Mouse (Mus musculus) CH12.LX (cell line): ENCODE measurements around the gene Atxn7l1. TPM values are rescaled to one million over a fixed set of nuclear protein-coding genes. Genes with fewer than 3 reads are reported as not detected.

Experiments used
- DNase-seq: peaks from one replicate; pipeline ENCODE4 v3.0.0-alpha.2; 2013; ENCODE audit errors: extremely low read depth
- H3K27ac ChIP-seq: 2 replicates; pipeline ENCODE4 v1.5.1; 2012; ENCODE audit warnings: low read depth, mild to moderate bottlenecking, control low read depth, moderate library complexity; ENCODE audit not compliant: insufficient read depth
- H3K27me3 ChIP-seq: replicated peaks from 2 replicates; pipeline ENCODE3; 2012; ENCODE audit warnings: inconsistent platforms
- H3K36me3 ChIP-seq, 2 experiments: replicated peaks in 1 of 2; 2 replicates each; pipeline versions ENCODE3 to v1.6.1; 2012; ENCODE audit warnings: inconsistent platforms in 1 of 2, low read length in 1 of 2, mild to moderate bottlenecking in 1 of 2, mixed read lengths in 1 of 2, moderate library complexity in 1 of 2; ENCODE audit not compliant: control insufficient read depth in 1 of 2, insufficient read depth in 1 of 2
- H3K4me1 ChIP-seq, 2 experiments: 2 replicates each; pipeline ENCODE4 v1.6.1; 2012; ENCODE audit warnings: inconsistent platforms in 1 of 2, moderate library complexity in 1 of 2; ENCODE audit not compliant: insufficient read depth in 2 of 2, control insufficient read depth in 1 of 2
- H3K4me2 ChIP-seq: 2 replicates; pipeline ENCODE4 v1.6.1; 2012; ENCODE audit warnings: low read depth, mild to moderate bottlenecking, control low read depth; ENCODE audit not compliant: poor library complexity, insufficient read depth, severe bottlenecking
- H3K4me3 ChIP-seq, 3 experiments: fragments of 150-350 bp in 1 of 3; sonication (generic) in 1 of 3; replicated peaks in 1 of 3; 2 replicates each; pipeline versions ENCODE3 to v1.5.1; 2011 to 2012; ENCODE audit warnings: low read depth in 2 of 3, low read length in 2 of 3, mild to moderate bottlenecking in 2 of 3, moderate library complexity in 2 of 3, control low read depth in 1 of 3, improper control_type of control experiment in 1 of 3, inconsistent platforms in 1 of 3, mixed read lengths in 1 of 3; ENCODE audit not compliant: poor library complexity in 1 of 3
- H3K79me2 ChIP-seq: replicated peaks from 2 replicates; pipeline ENCODE4 v1.6.1; 2012; ENCODE audit warnings: mild to moderate bottlenecking, moderate library complexity; ENCODE audit not compliant: control insufficient read depth, poor library complexity, insufficient read depth, severe bottlenecking; ENCODE audit errors: extremely low read depth
- H3K9ac ChIP-seq: 2 replicates; pipeline ENCODE4 v1.6.1; 2012; ENCODE audit warnings: low read depth, mild to moderate bottlenecking, control low read depth, moderate library complexity; ENCODE audit not compliant: insufficient read depth
- H3K9me3 ChIP-seq: replicated peaks from 2 replicates; pipeline ENCODE3; 2012; ENCODE audit warnings: low read length, inconsistent platforms, mixed read lengths
- BHLHE40 ChIP-seq: IDR thresholded peaks from 2 replicates; pipeline ENCODE4 v1.6.1; 2011; ENCODE audit warnings: mild to moderate bottlenecking, low read depth, low read length, improper control_type of control experiment
- CHD1 ChIP-seq: IDR thresholded peaks from 2 replicates; pipeline ENCODE4 v1.6.1; 2012; ENCODE audit warnings: low read depth, low read length, improper control_type of control experiment, inconsistent platforms
- CHD2 ChIP-seq: IDR thresholded peaks from 2 replicates; pipeline ENCODE4 v1.6.1; 2011; ENCODE audit warnings: low read length, improper control_type of control experiment
- HCFC1 ChIP-seq: IDR thresholded peaks from 2 replicates; pipeline ENCODE4 v1.6.1; 2012; ENCODE audit warnings: low read depth, mild to moderate bottlenecking, inconsistent platforms, low read length, improper control_type of control experiment
- MAX ChIP-seq: IDR thresholded peaks from 2 replicates; pipeline ENCODE4 v1.6.1; 2011; ENCODE audit warnings: low read length, improper control_type of control experiment
- MEF2A ChIP-seq: IDR thresholded peaks from 2 replicates; pipeline ENCODE4 v1.6.1; 2014; ENCODE audit warnings: low read depth, mild to moderate bottlenecking, inconsistent platforms, low read length, improper control_type of control experiment, borderline replicate concordance
- MXI1 ChIP-seq: IDR thresholded peaks from 2 replicates; pipeline ENCODE4 v1.6.1; 2011; ENCODE audit warnings: mild to moderate bottlenecking, low read depth, low read length, improper control_type of control experiment
- MYC ChIP-seq: IDR thresholded peaks from 2 replicates; pipeline ENCODE4 v1.6.1; 2011; ENCODE audit warnings: low read depth, mild to moderate bottlenecking, improper control_type of control experiment, low read length
- NELFE ChIP-seq: IDR thresholded peaks from 2 replicates; pipeline ENCODE4 v1.6.1; 2011; ENCODE audit warnings: low read depth, low read length, improper control_type of control experiment
- NRF1 ChIP-seq: IDR thresholded peaks from 2 replicates; pipeline ENCODE4 v1.6.1; 2014; ENCODE audit warnings: low read depth, mild to moderate bottlenecking, inconsistent platforms, low read length, improper control_type of control experiment, moderate library complexity
- POLR2A ChIP-seq: IDR thresholded peaks from 2 replicates; pipeline ENCODE4 v1.6.1; 2011; ENCODE audit warnings: low read depth, mild to moderate bottlenecking, improper control_type of control experiment, low read length
- POLR2AphosphoS2 ChIP-seq: IDR thresholded peaks from 2 replicates; pipeline ENCODE4 v1.6.1; 2011; ENCODE audit warnings: low read depth, low read length, improper control_type of control experiment
- SIN3A ChIP-seq: IDR thresholded peaks from 2 replicates; pipeline ENCODE4 v1.6.1; 2012; ENCODE audit warnings: low read length, improper control_type of control experiment, inconsistent platforms
- SMC3 ChIP-seq: IDR thresholded peaks from 2 replicates; pipeline ENCODE4 v1.6.1; 2011; ENCODE audit warnings: low read depth, low read length, improper control_type of control experiment
- TCF12 ChIP-seq: IDR thresholded peaks from 2 replicates; pipeline ENCODE4 v1.6.1; 2014; ENCODE audit warnings: low read depth, mild to moderate bottlenecking, inconsistent platforms, low read length, improper control_type of control experiment
- UBTF ChIP-seq: IDR thresholded peaks from 2 replicates; pipeline ENCODE4 v1.6.1; 2012; ENCODE audit warnings: low read depth, mild to moderate bottlenecking, inconsistent platforms, low read length, improper control_type of control experiment, moderate library complexity
- ZMIZ1 ChIP-seq: IDR thresholded peaks from 2 replicates; pipeline ENCODE4 v1.6.1; 2012; ENCODE audit warnings: low read depth, mild to moderate bottlenecking, inconsistent platforms, low read length, improper control_type of control experiment
- ZNF384 ChIP-seq: IDR thresholded peaks from 2 replicates; pipeline ENCODE4 v1.6.1; 2012; ENCODE audit warnings: low read depth, low read length, improper control_type of control experiment, inconsistent platforms
- dilution Hi-C: fragments of 300-500 bp; cut with MboI; formaldehyde crosslinking; loops from 2 replicates; pipeline ENCODE4 v1.14.3; 2020; ENCODE audit warnings: low sequenced_read_pairs; ENCODE audit not compliant: extremely low pct_unique_long_range_greater_than_20kb, extremely low pct_ligation_motif_present
- in situ Hi-C: fragments of 300-500 bp; cut with MboI; formaldehyde crosslinking; loops from 3 replicates; pipeline ENCODE4 v1.14.3; 2019; ENCODE audit warnings: low sequenced_read_pairs, low pct_ligation_motif_present, low pct_unique_long_range_greater_than_20kb, mixed read lengths
- polyA plus RNA-seq: library from polyadenylated mRNA; unstranded; fragments of >175 nt; gene quantifications from 2 replicates; pipeline ENCODE4 v1.2.1, GENCODE M21; 2012; ENCODE audit warnings: low read depth; ENCODE audit not compliant: insufficient read length
- total RNA-seq, 2 experiments: library from RNA; depleted of rRNA; stranded (reverse); fragments of 300-350 nt in 1 of 2; fragments of >200 nt in 1 of 2; gene quantifications; 2 replicates each; pipeline ENCODE4 v1.2.3; 2012 to 2014

Gene Atxn7l1
- total and polyA plus RNA-seq, 3 experiments, result 8.6 to 55.7 (median 9.0) TPM

DNA sequence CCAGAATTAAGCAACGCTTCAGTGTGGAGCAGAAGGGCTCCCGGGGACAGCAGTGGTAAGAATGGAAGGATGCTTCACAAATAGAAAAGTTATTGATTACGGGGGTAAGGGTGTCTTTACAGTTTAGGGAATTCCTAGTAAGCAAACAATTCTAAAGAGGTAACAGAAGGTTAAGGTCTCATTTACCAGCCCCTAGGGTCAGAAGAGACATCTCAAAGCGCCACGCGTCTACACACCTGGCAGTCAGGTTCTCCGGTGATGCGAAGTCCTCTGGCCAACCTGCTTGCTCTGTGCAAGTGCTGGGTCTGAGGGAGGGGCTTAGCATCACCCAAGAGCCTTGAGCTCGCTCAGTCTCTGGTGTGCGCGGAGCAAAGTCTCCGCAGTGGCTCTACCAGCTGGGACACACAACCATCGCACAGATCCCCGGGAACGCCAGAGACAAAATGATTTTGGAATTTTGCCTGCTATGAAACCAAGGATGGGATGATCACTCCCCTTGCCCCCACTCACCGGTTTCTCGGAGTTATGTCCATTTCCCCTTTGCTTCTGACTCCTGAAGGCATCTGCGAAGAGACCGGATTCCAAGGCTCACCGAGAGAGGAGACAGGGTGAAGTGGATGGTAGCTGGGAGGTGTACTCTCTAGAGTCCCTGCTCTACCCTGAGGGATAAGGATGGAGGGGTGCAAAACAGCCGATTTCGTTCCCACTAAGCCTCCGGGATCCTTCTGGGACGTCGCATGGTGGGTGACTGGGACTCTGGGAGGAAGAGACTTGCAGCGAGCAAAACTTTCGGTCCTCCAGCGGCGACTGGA is 665 bp upstream of the Atxn7l1 start:
- H3K27ac ChIP-seq, result no peak overlapping the region
- in situ Hi-C loops, result no loop called here

DNA sequence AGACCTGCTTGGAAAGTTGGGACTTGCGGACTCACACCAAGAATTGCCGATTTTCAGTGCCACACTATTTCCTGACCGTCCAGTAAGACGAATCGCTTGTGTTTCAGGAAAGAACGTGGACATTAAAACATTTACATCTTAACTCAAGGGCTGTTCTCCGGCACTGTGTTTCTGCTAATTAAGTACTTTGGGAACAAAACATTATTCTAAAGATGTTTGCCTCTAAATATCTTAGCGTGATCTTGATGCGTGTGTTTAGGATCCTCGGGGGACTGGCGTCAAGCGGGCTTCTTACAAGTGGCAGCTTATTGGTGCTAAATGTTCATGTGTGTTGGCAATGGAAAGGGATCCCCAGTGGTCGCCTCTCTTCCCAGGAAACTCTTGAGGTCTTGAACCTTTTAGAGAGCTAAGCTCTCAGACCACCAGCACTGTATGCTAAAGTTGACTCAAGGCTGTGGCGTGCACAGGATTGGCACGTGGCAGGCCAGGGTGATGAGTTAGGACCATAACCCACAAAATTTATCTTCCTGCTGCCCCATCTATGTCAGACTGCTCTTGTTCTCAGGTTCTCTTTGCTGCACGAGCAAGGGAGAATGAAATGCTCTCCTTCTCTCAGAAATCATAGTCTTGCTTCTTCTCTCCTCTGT is 2.2 kb downstream of the Atxn7l1 start:
- Histone ChIP-seq H3K27me3 (no peaks in the 10 kb centered on the region), H3K4me2 (peak overlapping the region; percentile 92), H3K4me1 (peaks cover 15 to 70% of the 10 kb centered on the region in 2 experiments), H3K79me2 (peaks cover 88% of the 10 kb centered on the region), H3K4me3 (peak overlapping the region; percentile 79 to 94 (median 87)), H3K9me3 (no peaks in the 10 kb centered on the region), H3K9ac (peak overlapping the region; percentile 75), H3K36me3 (peaks cover 0 to 19% of the 10 kb centered on the region in 2 experiments), H3K27ac (peak overlapping the region; percentile 70)
- DNase-seq, result no peak
- in situ Hi-C loops (no loop called here), dilution Hi-C loops (no loop called here)
- TF ChIP-seq CHD1, result 0 out of 2 replicates have a peak, but pooled peaks have one; percentile 58
- peak; percentile 68 for TF ChIP-seq MAX
- no peak for TF ChIP-seq ZNF384
- peak; percentile 85 for TF ChIP-seq BHLHE40
- peak; percentile 69; the same call in 1 of the 2 replicates for TF ChIP-seq MXI1
- peak; percentile 58; the same call in 1 of the 2 replicates for TF ChIP-seq MYC
- no peak for TF ChIP-seq ZMIZ1
- TF ChIP-seq UBTF, result 0 out of 2 replicates have a peak, but pooled peaks have one; percentile 34
- TF ChIP-seq MEF2A, result 0 out of 2 replicates have a peak, but pooled peaks have one; percentile 17
- no peak for TF ChIP-seq CHD2
- no peak for TF ChIP-seq POLR2AphosphoS2

More for the DNA sequence above, 665 bp upstream of the Atxn7l1 start:
- peak; percentile 80 for DNase-seq
- peak overlapping the region; percentile 95 for H3K4me2 ChIP-seq
- H3K79me2 ChIP-seq, result peaks cover 90% of the 10 kb centered on the region
- dilution Hi-C loops, result no loop called here
- peak overlapping the region; percentile 83 to 98 (median 87) for H3K4me3 ChIP-seq
- H3K9me3 ChIP-seq, result no peaks in the 10 kb centered on the region
- H3K9ac ChIP-seq, result peak overlapping the region; percentile 61
- TF ChIP-seq MYC (peak; percentile 56), SIN3A (peak; percentile 7; the same call in 1 of the 2 replicates), NRF1 (0 out of 2 replicates have a peak, but pooled peaks have one; percentile 28), POLR2A (peak; percentile 78), CHD1 (0 out of 2 replicates have a peak, but pooled peaks have one; percentile 22), MAX (peak; percentile 66; the same call in 1 of the 2 replicates), TCF12 (peak; percentile 68; the same call in 1 of the 2 replicates), MEF2A (no peak), HCFC1 (0 out of 2 replicates have a peak, but pooled peaks have one; percentile 20), SMC3 (no peak; the same call in 1 of the 2 replicates), NELFE (no peak; the same call in 1 of the 2 replicates)
- TF ChIP-seq, all 38 proteins: peak for 8
- Histone ChIP-seq H3K4me1 (peaks cover 4 to 51% of the 10 kb centered on the region in 2 experiments; a peak in 3 of 4 replicates), H3K36me3 (peaks cover 5 to 29% of the 10 kb centered on the region in 2 experiments), H3K27me3 (no peaks in the 10 kb centered on the region)
